Mouse (Mus musculus) right cerebral cortex, postnatal 10 days (tissue): ENCODE results near the gene Tepp.

Experiments
- DNase-seq, 2 experiments: peaks; one replicate each; pipeline ENCODE4 v3.0.0; 2021; ENCODE audit warnings: low spot score in 2 of 2

The Tepp gene

DNA sequence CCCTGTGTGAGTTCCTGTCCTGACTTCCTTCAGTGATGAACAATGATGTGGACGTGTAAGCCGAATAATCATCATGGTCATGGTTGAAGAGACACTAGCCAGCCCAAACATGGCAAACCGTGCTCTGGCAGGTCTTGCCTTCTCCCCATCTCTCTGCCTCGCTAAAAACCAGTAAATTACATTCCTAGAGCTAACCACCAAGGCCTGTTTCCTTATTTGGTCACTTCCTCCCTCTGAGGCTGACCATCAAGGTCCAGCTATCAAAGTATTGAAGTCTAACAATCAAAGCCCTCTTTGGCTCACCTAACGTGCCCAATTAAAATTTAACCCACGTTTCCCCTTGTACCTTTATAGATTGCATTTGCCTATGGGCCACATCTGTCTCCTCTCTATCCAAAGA is 51.9 kb downstream of the Tepp start:
- no peak for DNase-seq

DNA sequence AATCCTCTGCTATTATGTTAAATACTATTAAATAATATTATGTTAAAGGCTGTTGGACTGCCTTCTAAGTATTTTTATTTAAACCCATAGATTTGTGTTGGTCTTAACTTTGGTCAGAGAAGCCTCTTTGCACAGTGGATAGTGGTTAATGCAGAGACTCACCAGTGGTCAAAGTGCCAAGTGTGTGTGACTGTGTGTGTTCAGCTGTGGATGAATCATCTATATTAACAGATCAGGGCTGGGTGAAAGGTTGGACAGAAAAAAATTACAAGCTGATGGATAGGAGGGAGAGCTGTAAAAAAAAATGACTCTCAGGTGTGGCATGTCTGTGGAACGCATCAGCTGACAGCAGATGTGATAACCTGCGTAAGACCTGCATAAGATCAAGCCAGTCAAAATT is 53.5 kb downstream of the Tepp start:
- DNase-seq = no peak

DNA sequence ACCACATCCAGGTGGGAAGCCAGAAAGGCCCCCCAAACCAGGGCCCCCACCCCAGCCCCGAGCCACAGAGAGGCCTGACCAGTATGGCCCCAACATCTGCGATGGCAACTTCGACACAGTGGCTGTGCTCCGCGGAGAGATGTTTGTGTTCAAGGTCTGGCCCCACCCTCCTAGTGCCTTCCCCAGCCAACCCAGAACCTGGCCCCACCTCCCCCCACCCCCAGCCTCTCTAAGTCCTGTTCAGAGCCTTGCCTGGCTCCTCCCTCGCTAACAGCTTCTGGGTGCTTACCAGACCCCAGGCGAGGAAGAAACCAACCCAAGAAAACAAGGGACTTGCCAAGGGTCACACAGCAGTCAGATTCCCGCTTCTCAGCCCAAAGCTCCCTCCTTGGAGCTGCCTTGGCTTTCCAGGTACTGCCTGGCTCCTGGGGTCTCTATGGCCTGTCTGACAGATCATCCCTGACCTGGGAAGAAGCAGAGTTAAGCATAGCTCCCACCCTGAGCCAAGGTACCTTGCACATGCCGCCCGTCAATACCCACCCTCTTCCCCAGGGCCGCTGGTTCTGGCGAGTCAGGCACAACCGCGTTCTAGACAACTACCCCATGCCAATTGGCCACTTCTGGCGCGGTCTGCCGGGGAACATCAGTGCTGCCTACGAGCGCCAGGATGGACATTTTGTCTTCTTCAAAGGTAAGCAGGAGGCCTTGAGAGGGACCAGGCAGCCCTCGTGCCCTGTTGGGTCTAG is 59.4 kb downstream of the Tepp start:
- peak in 1 of 2 experiments; percentile 21 for DNase-seq

DNA sequence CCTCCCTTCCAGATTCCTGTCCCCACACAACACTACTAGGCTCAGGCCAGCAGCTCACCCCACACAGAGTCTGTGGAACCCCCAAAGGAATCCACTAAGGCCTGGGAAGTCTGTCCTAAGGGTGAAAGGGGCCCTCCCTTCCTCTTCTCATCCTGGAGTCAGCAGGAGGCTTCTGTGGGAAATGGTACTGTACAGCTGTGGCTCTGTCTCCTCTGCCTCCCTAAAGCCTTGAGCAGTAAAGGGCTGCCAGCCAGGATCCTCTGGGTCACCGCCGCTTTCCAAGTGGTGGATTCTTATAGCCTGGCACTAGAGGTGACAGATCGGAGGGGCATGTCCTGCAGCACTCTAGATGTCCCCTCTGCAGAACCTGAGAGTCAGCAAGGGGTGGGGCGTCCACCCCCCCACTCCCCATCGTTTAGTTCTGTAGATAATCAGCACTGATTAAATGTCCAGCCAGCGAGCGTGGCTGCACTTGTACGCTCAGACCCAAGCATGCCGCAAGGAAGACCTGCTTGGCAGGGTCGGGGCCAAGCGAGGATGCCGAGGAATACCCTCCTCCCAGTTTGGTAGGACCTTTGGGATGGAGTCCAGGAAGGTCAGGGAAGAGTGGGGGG is 63.1 kb downstream of the Tepp start:
- no peak for DNase-seq

DNA sequence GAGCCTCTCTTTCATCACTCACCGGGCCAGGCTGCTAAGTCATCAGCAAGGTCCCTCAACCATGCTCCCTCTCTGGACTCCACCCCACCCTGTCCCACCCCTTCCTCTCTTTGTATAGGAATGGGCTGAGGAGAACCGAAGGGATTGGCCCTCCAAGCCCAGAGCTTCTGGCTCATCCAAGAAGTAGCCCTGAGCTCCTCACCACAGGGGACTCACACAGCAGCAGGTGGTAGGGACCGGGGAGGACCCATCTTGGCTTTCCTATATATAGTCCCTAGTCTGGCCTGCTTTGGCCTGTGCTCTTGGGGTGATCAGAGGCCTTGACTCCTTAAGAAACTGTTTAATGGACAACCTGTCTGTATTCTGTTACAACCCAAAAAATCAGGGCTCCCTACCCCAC is 64.1 kb downstream of the Tepp start:
- DNase-seq = no peak

DNA sequence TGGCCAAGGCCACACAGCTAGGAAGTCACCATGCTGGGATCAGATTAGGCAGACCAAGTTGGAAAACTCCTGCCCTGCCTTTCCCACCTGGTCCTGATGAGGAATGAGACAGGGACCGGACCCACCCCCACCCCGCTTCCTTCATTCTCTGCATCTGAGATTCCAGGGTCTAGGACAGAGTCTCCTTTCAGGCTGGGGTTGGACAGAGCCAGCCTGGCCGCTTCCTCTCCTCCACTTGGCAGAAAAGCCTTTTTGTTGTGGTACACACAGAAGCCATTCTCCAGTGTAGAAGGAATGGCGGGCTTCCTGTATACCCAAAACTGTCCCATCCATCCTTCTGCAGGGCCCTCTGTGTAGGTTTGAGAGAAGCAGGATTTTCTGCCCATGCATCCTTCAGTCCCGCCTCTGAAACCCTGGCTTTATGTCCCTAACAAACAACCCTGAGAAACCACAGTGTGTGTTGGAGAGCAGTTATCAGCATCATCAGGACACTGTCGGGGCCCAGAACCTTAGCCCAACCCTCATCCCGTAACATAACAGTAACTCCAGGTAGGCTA is 65.1 kb downstream of the Tepp start:
- DNase-seq = peak; percentile 33 to 48
